Mouse (Mus musculus) limb, embryonic 11.5 days (tissue): ENCODE measurements around the gene Ckap4. TPM values are rescaled to one million over a fixed set of nuclear protein-coding genes. Genes with fewer than 3 reads are reported as not detected.
A peak's percentile ranks its signal among the peaks of the same experiment; 100 is the strongest.

Experiments used
- ATAC-seq: fragments of 200-750 bp; cut with Nextera tagmentation; 2 replicates; pipeline ENCODE4 v1.8.0; 2017; ENCODE audit warnings: low read depth; ENCODE audit not compliant: insufficient number of reproducible peaks, low FRiP score, low TSS enrichment
- DNase-seq: peaks from one replicate; pipeline ENCODE4 v3.0.0-alpha.2; 2015; ENCODE audit warnings: low spot score
- H3K27ac ChIP-seq: fragments of 300-500 bp; sonication (generic); replicated peaks from 2 replicates; pipeline ENCODE4 v1.5.1; 2014; ENCODE audit warnings: low read depth, mild to moderate bottlenecking, low read length
- H3K27me3 ChIP-seq: fragments of 300-500 bp; sonication (generic); 2 replicates; pipeline ENCODE4 v1.6.1; 2014; ENCODE audit warnings: mild to moderate bottlenecking, low read length, mixed read lengths; ENCODE audit not compliant: control insufficient read depth, insufficient read depth
- H3K36me3 ChIP-seq: fragments of 300-500 bp; sonication (generic); 2 replicates; pipeline ENCODE4 v1.6.1; 2014; ENCODE audit warnings: mild to moderate bottlenecking, low read length, moderate library complexity, mixed read lengths; ENCODE audit not compliant: control insufficient read depth, insufficient read depth
- H3K4me1 ChIP-seq: fragments of 300-500 bp; sonication (generic); 2 replicates; pipeline ENCODE4 v1.6.1; 2014; ENCODE audit warnings: low read length, mixed read lengths; ENCODE audit not compliant: control insufficient read depth, insufficient read depth
- H3K4me2 ChIP-seq: fragments of 300-500 bp; sonication (generic); 2 replicates; pipeline ENCODE4 v1.6.1; 2014; ENCODE audit warnings: low read depth, mild to moderate bottlenecking, moderate library complexity; ENCODE audit not compliant: severe bottlenecking
- H3K4me3 ChIP-seq: fragments of 300-500 bp; sonication (generic); 2 replicates; pipeline ENCODE4 v1.5.1; 2014; ENCODE audit warnings: low read depth, low read length
- H3K9ac ChIP-seq: fragments of 300-500 bp; sonication (generic); 2 replicates; pipeline ENCODE4 v1.6.1; 2014; ENCODE audit warnings: mild to moderate bottlenecking, low read length
- H3K9me3 ChIP-seq: fragments of 300-500 bp; sonication (generic); 2 replicates; pipeline ENCODE4 v1.6.1; 2016; ENCODE audit warnings: low read length; ENCODE audit not compliant: control insufficient read depth
- WGBS: fragments of 180-500 bp; shearing (Covaris S2); extraction: QIAGEN DNeasy Blood & Tissue Kit; methylation state at CpG from one replicate; pipeline ENCODE4 v1.1.7; 2014; 5-methylcytosine and 5-hydroxymethylcytosine counted together
- polyA plus RNA-seq: library from polyadenylated mRNA; unstranded; fragments of >200 nt; fragmentation: Nextera tagmentation; extraction: Ambion mirVana; gene quantifications from 2 replicates; pipeline ENCODE4 v1.2.1, GENCODE M21; 2014

Ckap4 gene
- polyA plus RNA-seq, 1 experiment from 2014 or later: 75.8 TPM

- 0 out of 2 replicates have a peak, but pooled peaks cover 7% of the 10 kb centered on the region for H3K4me1 ChIP-seq
- H3K4me2 ChIP-seq: no peak overlapping the region
- no peak overlapping the region for H3K4me3 ChIP-seq
- H3K9me3 ChIP-seq: no peaks in the 10 kb centered on the region
- ATAC-seq: no peak
- H3K27ac ChIP-seq: no peak overlapping the region
- H3K27me3 ChIP-seq: no peaks in the 10 kb centered on the region
- DNase-seq: no peak
- no peak overlapping the region for H3K9ac ChIP-seq
- H3K36me3 ChIP-seq: no peaks in the 10 kb centered on the region
- 60% methylated on average over 8 of the region's 8 CpGs for WGBS
Measured at GRCm38 (mm10) chr10:84480667-84481326, 53.1 kb downstream of the Ckap4 start.

GRCm38 (mm10) chr10:84480146-84480545 is 53.7 kb downstream of the Ckap4 start:
- ATAC-seq (no peak), DNase-seq (no peak)
- WGBS: 89% methylated on average over 4 of the region's 4 CpGs
- Histone ChIP-seq H3K9me3 (no peaks in the 10 kb centered on the region), H3K9ac (no peak overlapping the region), H3K27ac (no peak overlapping the region), H3K4me2 (no peak overlapping the region), H3K36me3 (no peaks in the 10 kb centered on the region), H3K4me3 (no peak overlapping the region), H3K4me1 (0 out of 2 replicates have a peak, but pooled peaks cover 7% of the 10 kb centered on the region), H3K27me3 (no peaks in the 10 kb centered on the region)

- H3K4me3 ChIP-seq: no peak overlapping the region
- no peak overlapping the region for H3K9ac ChIP-seq
- H3K27ac ChIP-seq: no peak overlapping the region
- peak; percentile 34 for DNase-seq
- 0 out of 2 replicates have a peak, but pooled peaks cover 7% of the 10 kb centered on the region for H3K4me1 ChIP-seq
- H3K36me3 ChIP-seq: no peaks in the 10 kb centered on the region
- no peaks in the 10 kb centered on the region for H3K9me3 ChIP-seq
- 13% methylated on average over 3 of the region's 3 CpGs for WGBS
- H3K27me3 ChIP-seq: no peaks in the 10 kb centered on the region
- ATAC-seq: peak; percentile 47; the same call in 1 of the 2 replicates
- H3K4me2 ChIP-seq: no peak overlapping the region
Measured at GRCm38 (mm10) chr10:84477613-84478076, 56.2 kb downstream of the Ckap4 start.

DNA sequence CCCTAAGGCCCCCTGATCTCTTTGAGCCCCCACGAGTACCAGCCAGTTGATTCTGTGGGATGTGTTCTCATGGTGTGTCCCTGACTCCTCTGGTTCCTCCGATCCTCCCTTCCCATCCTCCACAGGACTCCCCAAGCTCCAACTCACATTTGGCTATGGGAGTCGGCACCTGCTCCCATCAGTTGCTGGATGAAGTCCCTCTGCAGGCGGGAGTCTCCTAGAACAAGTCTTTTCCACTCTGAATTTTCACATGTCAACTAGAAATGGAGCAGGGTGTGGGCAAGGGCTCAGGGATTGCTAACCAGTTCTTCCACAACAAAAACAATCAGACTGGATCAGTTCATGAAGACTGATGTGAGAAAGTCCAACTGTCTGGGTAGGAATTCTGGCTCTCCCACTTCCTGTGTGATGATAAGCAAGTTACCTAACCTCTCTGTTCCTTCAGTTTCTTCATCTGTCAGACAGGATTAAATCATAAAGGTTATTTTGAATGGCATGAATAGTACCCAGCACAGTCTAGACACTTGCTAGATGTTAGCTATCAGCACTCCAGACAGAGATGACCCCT is 56.7 kb downstream of the Ckap4 start:
- Histone ChIP-seq H3K4me1 (0 out of 2 replicates have a peak, but pooled peaks cover 7% of the 10 kb centered on the region), H3K27me3 (no peaks in the 10 kb centered on the region), H3K9me3 (no peaks in the 10 kb centered on the region), H3K4me3 (no peak overlapping the region), H3K36me3 (no peaks in the 10 kb centered on the region), H3K4me2 (no peak overlapping the region), H3K27ac (no peak overlapping the region), H3K9ac (no peak overlapping the region)
- no peak for DNase-seq
- ATAC-seq: no peak
- 68% methylated on average over 4 of the region's 4 CpGs for WGBS

Other genes starting within 250 kb of the Ckap4 start
- gene Nuak1, start 93.5 kb downstream of the Ckap4 start, polyA plus RNA-seq: 1.9 and 2.0 TPM in 2 replicates
- 7.2 and 8.0 TPM in 2 replicates for gene Tcp11l2, start 42.6 kb upstream of the Ckap4 start, polyA plus RNA-seq
- gene Polr3b, start 88.2 kb upstream of the Ckap4 start, polyA plus RNA-seq: 19.8 TPM in 2 replicates
- gene Rfx4, start 222.0 kb upstream of the Ckap4 start, polyA plus RNA-seq: 0.40 and 1.3 TPM in 2 replicates